8 mouse cellular contexts compared by ENCODE assay signal in the genomic region with DNA sequence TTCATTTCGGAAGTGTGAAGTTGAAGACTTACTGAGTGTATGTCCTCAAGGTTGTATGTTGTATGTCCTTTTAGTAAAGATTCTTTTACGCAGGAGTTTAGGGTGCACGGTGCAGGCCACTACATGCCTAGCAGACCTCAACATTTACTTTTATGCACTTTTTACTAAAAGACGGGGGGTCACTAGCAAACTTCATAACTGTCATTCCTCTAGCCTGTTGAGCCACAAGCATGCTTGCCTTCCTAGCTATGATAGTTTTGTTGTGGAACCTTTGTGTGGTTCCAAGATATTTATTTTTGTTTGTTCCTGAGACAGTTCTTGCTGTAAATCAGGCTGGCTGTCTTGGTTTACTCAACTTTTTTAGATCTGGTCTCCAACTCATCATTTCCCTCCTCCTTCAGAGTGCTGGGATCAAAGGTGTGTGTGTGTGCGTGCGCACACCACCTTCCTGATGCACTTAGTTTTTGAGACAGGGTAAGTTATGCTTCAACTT. TPM values are rescaled to one million over a fixed set of nuclear protein-coding genes. Genes with fewer than 3 reads are reported as not detected.
DNase-seq lines count a peak whose midpoint lies in the region; ATAC-seq and TF ChIP-seq lines count a peak whose summit lies in the region.

No protein-coding gene starts in this region.

- peak overlapping the region; percentile 99 for H3K9ac ChIP-seq in intestine, embryonic 14.5 days (ENCODE audit: low read length)
- H3K9ac ChIP-seq in midbrain, embryonic 13.5 days (replicated peaks), result peak overlapping the region; percentile 94

- DNase-seq in kidney, adult 11 months, result peak; percentile 44
- DNase-seq in kidney, postnatal 14 days, result no peak
- peak; percentile 67 for DNase-seq in intestine, embryonic 14.5 days (ENCODE audit: low spot score)
- DNase-seq in spleen, adult 18-20 months, result no peak
- no peak for DNase-seq in yolk sac, embryonic 10.5 days (ENCODE audit: low spot score)
- no peak for DNase-seq in adrenal gland, postnatal 4 days (ENCODE audit: low spot score in 2 of 2)

- peaks cover 34% of the 10 kb centered on the region for H3K36me3 ChIP-seq in intestine, embryonic 14.5 days (ENCODE audit: control insufficient read depth, insufficient read depth, low read length)
- peaks cover 23% of the 10 kb centered on the region for H3K36me3 ChIP-seq in midbrain, embryonic 13.5 days

- peak overlapping the region; percentile 76 for H3K4me3 ChIP-seq in bone marrow macrophage, adult 2 months (ENCODE audit: insufficient read depth, low read length)
- H3K4me3 ChIP-seq in intestine, embryonic 14.5 days (ENCODE audit: low read depth, low read length), result peak overlapping the region; percentile 100
- peak overlapping the region; percentile 96 for H3K4me3 ChIP-seq in midbrain, embryonic 13.5 days (replicated peaks)

- H3K4me2 ChIP-seq in intestine, embryonic 14.5 days (ENCODE audit: low read length), result peak overlapping the region; percentile 99
- H3K4me2 ChIP-seq in midbrain, embryonic 13.5 days (replicated peaks), result peak overlapping the region; percentile 97

- no peaks in the 10 kb centered on the region for H3K9me3 ChIP-seq in intestine, embryonic 14.5 days (ENCODE audit: control insufficient read depth, low read length)
- H3K9me3 ChIP-seq in midbrain, embryonic 13.5 days, result no peaks in the 10 kb centered on the region

- no peak for ATAC-seq in intestine, embryonic 14.5 days (replicated peaks; ENCODE audit: low FRiP score, low TSS enrichment, low read depth)
- no peak for ATAC-seq in midbrain, embryonic 13.5 days

- no peak for TF ChIP-seq CTCF in bone marrow macrophage, adult 2 months (IDR thresholded peaks at IDR 0.05; ENCODE audit: low read depth, low read length)

- under 1% methylated on average over 6 of the region's 6 CpGs for WGBS in intestine, embryonic 14.5 days
- WGBS in midbrain, embryonic 13.5 days, result 0% methylated on average over 6 of the region's 6 CpGs

- TF ChIP-seq POLR2A in bone marrow macrophage, adult 2 months (IDR thresholded peaks at IDR 0.05; ENCODE audit: borderline replicate concordance, low read depth, low read length), result no peak

- H3K27ac ChIP-seq in bone marrow macrophage, adult 2 months (ENCODE audit: insufficient read depth, low read depth, low read length), result no peak overlapping the region
- peak overlapping the region; percentile 99 for H3K27ac ChIP-seq in intestine, embryonic 14.5 days (ENCODE audit: low read depth)
- H3K27ac ChIP-seq in midbrain, embryonic 13.5 days, result no peak overlapping the region

- peaks cover 6% of the 10 kb centered on the region for H3K4me1 ChIP-seq in bone marrow macrophage, adult 2 months (ENCODE audit: control insufficient read depth, insufficient read depth, low read length)
- peaks cover 21% of the 10 kb centered on the region for H3K4me1 ChIP-seq in intestine, embryonic 14.5 days (replicated peaks; ENCODE audit: control insufficient read depth, insufficient read depth, low read length)
- H3K4me1 ChIP-seq in midbrain, embryonic 13.5 days (replicated peaks), result peaks cover 43% of the 10 kb centered on the region

- no peaks in the 10 kb centered on the region for H3K27me3 ChIP-seq in intestine, embryonic 14.5 days (replicated peaks; ENCODE audit: control insufficient read depth, insufficient read depth, low read length)
- no peaks in the 10 kb centered on the region for H3K27me3 ChIP-seq in midbrain, embryonic 13.5 days

RNA-seq across cellular contexts. Expression of a gene that starts 1.2 kb away (rescaled TPM):
- polyA plus RNA-seq in bone marrow macrophage, adult 2 months (2012; ENCODE audit: insufficient read depth, insufficient read length, missing spikeins), result 151 and 170 TPM in 2 replicates
- polyA plus RNA-seq in intestine, embryonic 14.5 days (2014; fragmentation: Nextera tagmentation; extraction: Ambion mirVana), result 585 and 647 TPM in 2 replicates
- polyA plus RNA-seq in midbrain, embryonic 13.5 days (2015; fragmentation: Nextera tagmentation; extraction: Ambion mirVana), result 590 and 618 TPM in 2 replicates
- total RNA-seq in adrenal gland, postnatal 4 days (2021), result 100 to 1,000 TPM; 235 to 271 TPM

RNA-seq across cellular contexts. Expression of a gene that starts 25.8 kb away (rescaled TPM):
- 180 and 183 TPM in 2 replicates for polyA plus RNA-seq in bone marrow macrophage, adult 2 months (2012; ENCODE audit: insufficient read depth, insufficient read length, missing spikeins)
- 91.6 and 108 TPM in 2 replicates for polyA plus RNA-seq in intestine, embryonic 14.5 days (2014; fragmentation: Nextera tagmentation; extraction: Ambion mirVana)
- 126 and 134 TPM in 2 replicates for polyA plus RNA-seq in midbrain, embryonic 13.5 days (2015; fragmentation: Nextera tagmentation; extraction: Ambion mirVana)
- total RNA-seq in adrenal gland, postnatal 4 days (2021), result 10 to 100 TPM; 90.2 to 94.9 TPM

RNA-seq across cellular contexts. Expression of a gene that starts 57.2 kb away (rescaled TPM):
- 189 and 197 TPM in 2 replicates for polyA plus RNA-seq in bone marrow macrophage, adult 2 months (2012; ENCODE audit: insufficient read depth, insufficient read length, missing spikeins)
- polyA plus RNA-seq in intestine, embryonic 14.5 days (2014; fragmentation: Nextera tagmentation; extraction: Ambion mirVana), result 55.5 and 75.7 TPM in 2 replicates
- polyA plus RNA-seq in midbrain, embryonic 13.5 days (2015; fragmentation: Nextera tagmentation; extraction: Ambion mirVana), result 47.1 and 47.4 TPM in 2 replicates
- total RNA-seq in adrenal gland, postnatal 4 days (2021), result 10 to 100 TPM; 33.7 to 36.0 TPM

Comparison
In these comparisons a context has a peak if more than half of its experiments do, and no peak if none do; other contexts are left out.
1. DNase-seq: peak in kidney, adult 11 months (single experiment) and intestine, embryonic 14.5 days (single experiment); none in kidney, postnatal 14 days (single experiment), spleen, adult 18-20 months (0 of 2), yolk sac, embryonic 10.5 days (single experiment) and adrenal gland, postnatal 4 days (0 of 2).
2. Peak in every context shown above with its lines, with median percentiles within 50 percentile points of each other: H3K4me3 ChIP-seq.